In the genomic region with DNA sequence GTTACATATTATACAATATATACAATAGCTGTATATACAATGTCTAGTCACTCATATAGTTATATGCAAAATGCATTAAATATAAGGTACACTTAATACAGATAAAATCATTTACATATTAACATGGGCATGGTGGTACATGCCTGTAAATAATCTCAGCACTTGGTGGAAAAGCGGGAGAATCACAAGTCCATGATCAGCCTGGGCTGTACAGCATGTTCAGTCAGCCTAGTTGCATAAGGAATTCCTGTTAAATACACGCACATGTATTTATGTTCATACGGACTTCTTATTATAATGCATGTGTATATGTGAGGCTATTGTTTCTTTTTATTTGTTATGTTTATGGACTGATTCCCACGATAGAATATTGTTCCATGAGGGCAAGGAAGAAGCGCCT, we compare ENCODE assay signal across 7 mouse cellular contexts. TPM values are rescaled to one million over a fixed set of nuclear protein-coding genes. Genes with fewer than 3 reads are reported as not detected.
DNase-seq lines count a peak whose midpoint lies in the region; ATAC-seq lines count a peak whose summit lies in the region.

No protein-coding gene starts in this region.

- 22% methylated on average over 5 of the region's 5 CpGs for WGBS in lung, embryonic 16.5 days
- WGBS in forebrain, embryonic 11.5 days = 31% methylated on average over 5 of the region's 5 CpGs
- 24% methylated on average over 5 of the region's 5 CpGs for WGBS in limb, embryonic 13.5 days
- WGBS in stomach, embryonic 15.5 days = 27% methylated on average over 5 of the region's 5 CpGs

- no peaks in the 10 kb centered on the region for H3K4me1 ChIP-seq in lung, embryonic 16.5 days (replicated peaks; ENCODE audit: control insufficient read depth, insufficient read depth, low read length)
- no peaks in the 10 kb centered on the region for H3K4me1 ChIP-seq in forebrain, embryonic 11.5 days (replicated peaks; ENCODE audit: control insufficient read depth, insufficient read depth, low read length)
- H3K4me1 ChIP-seq in limb, embryonic 13.5 days = no peaks in the 10 kb centered on the region
- H3K4me1 ChIP-seq in stomach, embryonic 15.5 days = no peaks in the 10 kb centered on the region

- peak overlapping the region; percentile 58 for H3K4me3 ChIP-seq in lung, embryonic 16.5 days (ENCODE audit: low read length)
- no peak overlapping the region for H3K4me3 ChIP-seq in forebrain, embryonic 11.5 days (ENCODE audit: low read depth, low read length)
- H3K4me3 ChIP-seq in limb, embryonic 13.5 days = peak overlapping the region; percentile 53
- H3K4me3 ChIP-seq in stomach, embryonic 15.5 days (replicated peaks) = peak overlapping the region; percentile 54

- no peak for DNase-seq in lung, postnatal 14 days
- DNase-seq in forebrain, embryonic 11.5 days (ENCODE audit: low spot score) = no peak
- DNase-seq in urinary bladder, postnatal 36 days (ENCODE audit: low spot score in 2 of 2) = no peak
- DNase-seq in cerebellum, postnatal 36 days = no peak

- H3K9me3 ChIP-seq in lung, embryonic 16.5 days (ENCODE audit: control insufficient read depth, low read length) = no peaks in the 10 kb centered on the region
- H3K9me3 ChIP-seq in forebrain, embryonic 11.5 days (ENCODE audit: control insufficient read depth, low read length) = no peaks in the 10 kb centered on the region
- no peaks in the 10 kb centered on the region for H3K9me3 ChIP-seq in limb, embryonic 13.5 days
- H3K9me3 ChIP-seq in stomach, embryonic 15.5 days = no peaks in the 10 kb centered on the region

- H3K9ac ChIP-seq in lung, embryonic 16.5 days (ENCODE audit: low read length) = no peak overlapping the region
- no peak overlapping the region for H3K9ac ChIP-seq in forebrain, embryonic 11.5 days (ENCODE audit: low read length)
- H3K9ac ChIP-seq in limb, embryonic 13.5 days = no peak overlapping the region
- H3K9ac ChIP-seq in stomach, embryonic 15.5 days = no peak overlapping the region

- no peaks in the 10 kb centered on the region for H3K36me3 ChIP-seq in lung, embryonic 16.5 days (ENCODE audit: control insufficient read depth, insufficient read depth, low read length)
- no peaks in the 10 kb centered on the region for H3K36me3 ChIP-seq in forebrain, embryonic 11.5 days (ENCODE audit: control insufficient read depth, insufficient read depth, low read length)
- no peaks in the 10 kb centered on the region for H3K36me3 ChIP-seq in limb, embryonic 13.5 days
- H3K36me3 ChIP-seq in stomach, embryonic 15.5 days = no peaks in the 10 kb centered on the region

- ATAC-seq in lung, embryonic 16.5 days (ENCODE audit: low read depth) = no peak
- ATAC-seq in forebrain, embryonic 11.5 days (replicated peaks; ENCODE audit: low FRiP score) = no peak
- ATAC-seq in limb, embryonic 13.5 days (ENCODE audit: low FRiP score, low read depth) = no peak
- ATAC-seq in stomach, embryonic 15.5 days (ENCODE audit: insufficient read depth, low FRiP score, low read depth) = no peak

- H3K27me3 ChIP-seq in lung, embryonic 16.5 days (ENCODE audit: control insufficient read depth, insufficient read depth, low read depth, low read length) = no peaks in the 10 kb centered on the region
- H3K27me3 ChIP-seq in forebrain, embryonic 11.5 days (ENCODE audit: control insufficient read depth, insufficient read depth, low read length) = no peaks in the 10 kb centered on the region
- no peaks in the 10 kb centered on the region for H3K27me3 ChIP-seq in limb, embryonic 13.5 days
- no peaks in the 10 kb centered on the region for H3K27me3 ChIP-seq in stomach, embryonic 15.5 days (replicated peaks)

- H3K27ac ChIP-seq in lung, embryonic 16.5 days (ENCODE audit: low read length) = no peak overlapping the region
- no peak overlapping the region for H3K27ac ChIP-seq in forebrain, embryonic 11.5 days (ENCODE audit: low read depth, low read length)
- H3K27ac ChIP-seq in limb, embryonic 13.5 days = no peak overlapping the region
- no peak overlapping the region for H3K27ac ChIP-seq in stomach, embryonic 15.5 days

- H3K4me2 ChIP-seq in lung, embryonic 16.5 days (ENCODE audit: low read depth, low read length) = peak overlapping the region; percentile 71
- H3K4me2 ChIP-seq in forebrain, embryonic 11.5 days (ENCODE audit: low read depth, low read length, severe bottlenecking) = peak overlapping the region; percentile 42; the same call in 1 of the 2 replicates
- peak overlapping the region; percentile 80 for H3K4me2 ChIP-seq in limb, embryonic 13.5 days (replicated peaks)
- peak overlapping the region; percentile 74 for H3K4me2 ChIP-seq in stomach, embryonic 15.5 days

RNA-seq across cellular contexts. Expression of a gene that starts 0.5 kb away (rescaled TPM):
- 181 and 190 TPM in 2 replicates for polyA plus RNA-seq in lung, embryonic 16.5 days (2015; fragmentation: Nextera tagmentation; extraction: Ambion mirVana)
- polyA plus RNA-seq in forebrain, embryonic 11.5 days (2014; fragmentation: Nextera tagmentation; extraction: Ambion mirVana) = 294 and 300 TPM in 2 replicates
- polyA plus RNA-seq in limb, embryonic 13.5 days (2015; fragmentation: Nextera tagmentation; extraction: Ambion mirVana) = 206 and 220 TPM in 2 replicates
- 169 and 189 TPM in 2 replicates for polyA plus RNA-seq in stomach, embryonic 15.5 days (2015; fragmentation: Nextera tagmentation; extraction: Ambion mirVana)

RNA-seq across cellular contexts. Expression of a gene that starts 30.2 kb away (rescaled TPM):
- 95.4 and 101 TPM in 2 replicates for polyA plus RNA-seq in lung, embryonic 16.5 days (2015; fragmentation: Nextera tagmentation; extraction: Ambion mirVana)
- 117 and 123 TPM in 2 replicates for polyA plus RNA-seq in forebrain, embryonic 11.5 days (2014; fragmentation: Nextera tagmentation; extraction: Ambion mirVana)
- polyA plus RNA-seq in limb, embryonic 13.5 days (2015; fragmentation: Nextera tagmentation; extraction: Ambion mirVana) = 111 and 116 TPM in 2 replicates
- polyA plus RNA-seq in stomach, embryonic 15.5 days (2015; fragmentation: Nextera tagmentation; extraction: Ambion mirVana) = 101 and 114 TPM in 2 replicates

RNA-seq across cellular contexts. Expression of a gene that starts 40.2 kb away (rescaled TPM):
- polyA plus RNA-seq in lung, embryonic 16.5 days (2015; fragmentation: Nextera tagmentation; extraction: Ambion mirVana) = 253 and 258 TPM in 2 replicates
- 172 and 184 TPM in 2 replicates for polyA plus RNA-seq in forebrain, embryonic 11.5 days (2014; fragmentation: Nextera tagmentation; extraction: Ambion mirVana)
- 207 and 219 TPM in 2 replicates for polyA plus RNA-seq in limb, embryonic 13.5 days (2015; fragmentation: Nextera tagmentation; extraction: Ambion mirVana)
- polyA plus RNA-seq in stomach, embryonic 15.5 days (2015; fragmentation: Nextera tagmentation; extraction: Ambion mirVana) = 250 and 251 TPM in 2 replicates

RNA-seq across cellular contexts. Expression of a gene that starts 40.3 kb away (rescaled TPM):
- 66.3 and 68.7 TPM in 2 replicates for polyA plus RNA-seq in lung, embryonic 16.5 days (2015; fragmentation: Nextera tagmentation; extraction: Ambion mirVana)
- polyA plus RNA-seq in forebrain, embryonic 11.5 days (2014; fragmentation: Nextera tagmentation; extraction: Ambion mirVana) = 88.9 and 95.9 TPM in 2 replicates
- polyA plus RNA-seq in limb, embryonic 13.5 days (2015; fragmentation: Nextera tagmentation; extraction: Ambion mirVana) = 72.7 and 73.9 TPM in 2 replicates
- 56.3 and 57.8 TPM in 2 replicates for polyA plus RNA-seq in stomach, embryonic 15.5 days (2015; fragmentation: Nextera tagmentation; extraction: Ambion mirVana)

RNA-seq across cellular contexts. Expression of a gene that starts 46.1 kb away (rescaled TPM):
- polyA plus RNA-seq in lung, embryonic 16.5 days (2015; fragmentation: Nextera tagmentation; extraction: Ambion mirVana) = 41.4 and 42.3 TPM in 2 replicates
- polyA plus RNA-seq in forebrain, embryonic 11.5 days (2014; fragmentation: Nextera tagmentation; extraction: Ambion mirVana) = 69.5 and 74.3 TPM in 2 replicates
- 56.9 and 60.7 TPM in 2 replicates for polyA plus RNA-seq in limb, embryonic 13.5 days (2015; fragmentation: Nextera tagmentation; extraction: Ambion mirVana)
- 27.6 and 29.4 TPM in 2 replicates for polyA plus RNA-seq in stomach, embryonic 15.5 days (2015; fragmentation: Nextera tagmentation; extraction: Ambion mirVana)
